Mouse (Mus musculus) frontal cortex, postnatal 10 days (tissue): ENCODE data around the gene Rras2.

ENCODE experiments used
- DNase-seq, 2 experiments: peaks; one replicate each; pipeline ENCODE4 v3.0.0; 2022; ENCODE audit warnings: low spot score in 2 of 2, mixed read lengths in 1 of 2

Rras2 gene

GRCm38 (mm10) chr7:114071851-114072616 lies 45.5 kb downstream of the Rras2 start:
- no peak for DNase-seq

- no peak for DNase-seq
Observed at GRCm38 (mm10) chr7:114071395-114071794, 46.2 kb downstream of the Rras2 start.

- DNase-seq: no peak
Observed at GRCm38 (mm10) chr7:114070458-114070840, 47.1 kb downstream of the Rras2 start.

- DNase-seq: no peak
Observed at GRCm38 (mm10) chr7:114069726-114070457, 47.7 kb downstream of the Rras2 start.

- no peak for DNase-seq
Observed at GRCm38 (mm10) chr7:114068956-114069533, 48.5 kb downstream of the Rras2 start.

GRCm38 (mm10) chr7:114066529-114067178 lies 50.9 kb downstream of the Rras2 start:
- DNase-seq: peak; percentile 62 to 83

- no peak for DNase-seq
Observed at GRCm38 (mm10) chr7:114065407-114066185, 52.0 kb downstream of the Rras2 start.

GRCm38 (mm10) chr7:114063966-114064365 lies 53.6 kb downstream of the Rras2 start:
- DNase-seq: no peak

GRCm38 (mm10) chr7:114063534-114063933 lies 54.0 kb downstream of the Rras2 start:
- DNase-seq: no peak

- DNase-seq: no peak
Observed at GRCm38 (mm10) chr7:114062451-114062850, 55.1 kb downstream of the Rras2 start.

GRCm38 (mm10) chr7:114060445-114060844 lies 57.1 kb downstream of the Rras2 start:
- no peak for DNase-seq

- no peak for DNase-seq
Observed at GRCm38 (mm10) chr7:114058927-114059441, 58.6 kb downstream of the Rras2 start.

GRCm38 (mm10) chr7:114058166-114058565 lies 59.4 kb downstream of the Rras2 start:
- no peak for DNase-seq

- no peak for DNase-seq
Observed at GRCm38 (mm10) chr7:114053720-114054119, 63.9 kb downstream of the Rras2 start.

- DNase-seq: no peak
Observed at GRCm38 (mm10) chr7:114045814-114046213, 71.8 kb downstream of the Rras2 start.

- DNase-seq: no peak
Observed at GRCm38 (mm10) chr7:114043929-114044549, 73.5 kb downstream of the Rras2 start.

GRCm38 (mm10) chr7:114042973-114043928 lies 74.3 kb downstream of the Rras2 start:
- DNase-seq: no peak

- DNase-seq: no peak
Observed at GRCm38 (mm10) chr7:114041349-114041748, 76.2 kb downstream of the Rras2 start.

- DNase-seq: peak in 1 of 2 experiments; percentile 44
Observed at GRCm38 (mm10) chr7:114037237-114037636, 80.3 kb downstream of the Rras2 start.

- DNase-seq: no peak
Observed at GRCm38 (mm10) chr7:114029596-114029995, 88.0 kb downstream of the Rras2 start.
